Mouse (Mus musculus) urinary bladder, adult 18-20 months (tissue): ENCODE data around the gene Sobp.
A peak's percentile ranks its signal among the peaks of the same experiment; 100 is the strongest.

ENCODE experiments used
- DNase-seq, 2 experiments: peaks; one replicate each; pipeline ENCODE4 v3.0.0; 2022; ENCODE audit warnings: low spot score in 2 of 2, mixed read lengths in 2 of 2

Sobp gene

DNA sequence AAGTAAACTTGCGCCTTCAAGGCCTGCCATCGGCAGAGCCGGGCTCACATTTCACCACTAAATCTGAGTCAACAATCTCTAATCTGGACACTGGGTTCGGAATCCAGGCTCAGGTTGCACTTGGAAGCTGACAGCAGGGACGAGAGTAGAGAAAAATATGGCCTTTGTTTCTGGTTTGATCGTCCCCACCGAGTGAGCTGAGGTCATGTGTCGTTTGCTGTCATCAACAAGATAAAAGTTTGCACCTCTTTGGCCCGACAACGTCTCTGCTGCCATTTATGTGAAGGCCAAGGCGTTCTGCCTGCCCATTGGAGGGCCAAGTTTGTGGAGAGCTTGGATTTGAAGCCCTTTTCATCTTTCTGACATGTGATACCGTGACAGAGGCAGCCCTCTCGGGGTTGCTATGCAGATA, 178.8 kb downstream of the Sobp start:
- no peak for DNase-seq

GRCm38 (mm10) chr10:42994331-42994782, 180.0 kb downstream of the Sobp start:
- DNase-seq = no peak

GRCm38 (mm10) chr10:42991018-42991417, 183.3 kb downstream of the Sobp start:
- no peak for DNase-seq

GRCm38 (mm10) chr10:42989910-42990309, 184.4 kb downstream of the Sobp start:
- DNase-seq = peak in 1 of 2 experiments; percentile 39

DNA sequence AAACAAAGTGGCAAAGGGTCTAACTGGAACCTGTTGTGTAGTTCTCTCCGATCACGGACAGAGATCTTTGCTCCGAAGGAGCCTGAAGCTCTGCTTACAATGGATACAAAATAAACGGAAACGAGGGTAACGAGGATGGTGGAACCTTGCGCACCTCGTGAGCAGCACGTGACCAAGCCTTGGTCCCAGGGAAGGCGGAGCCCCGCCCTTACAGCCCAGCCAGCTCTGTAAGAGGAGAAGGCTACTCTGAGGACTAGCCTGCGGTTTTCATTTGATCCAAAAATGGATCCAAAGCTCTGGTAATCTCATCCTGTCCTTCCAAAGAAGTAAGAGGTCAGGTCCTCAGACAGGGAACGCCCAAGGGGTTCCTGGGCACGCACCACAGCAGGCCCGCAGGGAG, 185.7 kb downstream of the Sobp start:
- DNase-seq = no peak

DNA sequence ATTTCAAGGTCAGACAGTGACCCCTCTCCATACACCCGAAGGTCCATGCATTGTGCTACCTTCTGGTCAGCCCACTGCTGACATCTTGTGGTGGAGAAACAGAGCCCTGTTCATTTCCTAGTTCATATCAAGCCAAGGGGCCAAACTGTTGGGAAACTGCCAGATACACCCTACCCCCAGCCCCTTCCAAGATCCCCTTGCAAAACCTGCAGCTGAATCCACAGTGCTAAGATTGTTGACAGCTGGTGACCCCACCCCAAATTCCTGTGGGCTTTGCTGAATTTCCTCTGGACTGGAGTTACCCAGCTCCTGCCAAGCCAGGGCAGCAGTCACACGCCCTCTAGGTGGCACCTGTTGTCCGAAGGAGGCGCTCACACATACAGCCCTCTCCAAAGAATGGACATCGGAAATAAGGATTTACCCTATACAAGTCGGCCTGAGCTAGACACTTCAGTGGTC, 186.7 kb downstream of the Sobp start:
- peak; percentile 28 to 66 for DNase-seq

DNA sequence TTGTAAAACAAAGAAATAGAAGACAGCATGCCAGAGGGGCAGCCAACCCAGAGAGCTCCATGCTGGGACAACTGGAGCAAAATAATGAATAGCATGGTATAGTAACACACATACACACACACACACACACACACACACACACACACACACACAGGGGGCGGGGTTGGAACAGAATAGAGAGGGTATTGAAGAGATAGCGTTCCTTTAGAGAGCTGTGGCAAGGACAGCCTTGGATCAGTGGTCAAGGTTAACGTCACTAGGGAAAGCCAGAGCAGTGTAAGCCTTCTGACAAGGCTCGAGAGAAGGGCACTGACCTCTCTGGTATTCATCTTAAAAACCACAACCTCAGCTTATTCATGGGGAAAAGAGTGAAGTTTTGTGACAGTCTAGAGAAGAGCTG, 189.4 kb downstream of the Sobp start:
- DNase-seq = no peak

GRCm38 (mm10) chr10:42980999-42981757, 193.2 kb downstream of the Sobp start:
- DNase-seq = no peak

GRCm38 (mm10) chr10:42978346-42978745, 196.0 kb downstream of the Sobp start:
- DNase-seq = no peak

DNA sequence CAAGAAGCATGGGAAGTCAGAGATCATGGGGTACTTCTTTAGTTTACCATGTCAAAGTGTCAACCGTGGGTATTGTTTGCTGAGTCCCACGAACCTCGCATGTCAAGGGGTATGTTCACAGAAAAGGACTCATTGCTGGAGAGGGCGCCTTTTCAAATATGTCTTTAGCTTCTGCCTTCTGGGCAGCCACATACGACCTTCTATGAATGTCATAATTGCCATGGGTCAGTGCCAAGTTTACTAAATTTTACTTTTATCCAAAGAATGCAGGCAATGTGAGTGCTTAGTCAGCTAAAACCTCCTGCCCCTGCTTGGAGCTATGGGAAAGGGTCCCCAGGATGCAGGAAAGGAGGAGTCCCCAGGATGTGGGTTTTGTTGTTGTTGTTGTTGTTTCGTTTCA, 197.8 kb downstream of the Sobp start:
- no peak for DNase-seq

DNA sequence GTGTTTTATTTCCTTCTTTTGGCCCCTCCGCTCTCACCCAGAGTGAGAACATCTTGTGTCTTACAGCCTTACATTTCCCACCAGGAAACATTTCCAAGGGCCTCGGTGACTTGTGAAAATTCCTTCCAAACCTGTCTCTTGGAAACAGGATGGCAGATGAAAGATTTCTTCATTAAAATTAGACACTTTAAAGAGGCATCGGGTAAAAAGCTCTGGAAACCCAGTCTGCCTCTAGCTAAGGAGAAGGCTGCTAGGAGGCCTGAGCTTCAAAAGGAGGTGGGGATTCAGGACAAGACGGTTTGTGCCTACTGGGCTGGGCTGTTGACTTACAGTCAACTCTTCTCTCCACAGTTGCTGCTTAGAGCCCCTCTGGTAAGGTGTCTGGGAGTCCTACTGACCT, 200.8 kb downstream of the Sobp start:
- no peak for DNase-seq

GRCm38 (mm10) chr10:42972504-42973172, 201.7 kb downstream of the Sobp start:
- no peak for DNase-seq

- DNase-seq = no peak
These were observed 206.0 kb downstream of the Sobp start for GRCm38 (mm10) chr10:42968332-42968731.

DNA sequence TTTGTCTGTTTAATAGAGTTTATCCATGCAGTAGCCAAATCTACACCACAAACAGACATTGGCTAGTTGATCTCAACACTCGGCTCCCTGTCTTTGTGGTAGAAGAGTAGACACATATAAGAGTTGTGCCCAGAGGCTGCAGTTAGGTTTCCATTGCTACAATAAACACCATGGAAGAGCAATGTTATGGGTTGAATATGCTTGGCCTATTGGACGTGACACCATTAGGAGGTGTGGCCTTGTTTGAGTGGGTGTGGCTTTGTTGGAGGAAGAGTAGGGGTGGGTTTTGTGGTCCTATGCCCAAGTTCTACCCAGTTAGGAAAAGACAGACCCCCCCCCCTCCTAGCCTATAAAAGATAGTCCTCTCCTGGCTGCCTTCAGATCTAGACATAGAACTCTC, 211.3 kb downstream of the Sobp start:
- no peak for DNase-seq

GRCm38 (mm10) chr10:42962655-42963054, 211.7 kb downstream of the Sobp start:
- DNase-seq = peak in 1 of 2 experiments; percentile 70

- no peak for DNase-seq
These were observed 212.1 kb downstream of the Sobp start for GRCm38 (mm10) chr10:42962181-42962601.

DNA sequence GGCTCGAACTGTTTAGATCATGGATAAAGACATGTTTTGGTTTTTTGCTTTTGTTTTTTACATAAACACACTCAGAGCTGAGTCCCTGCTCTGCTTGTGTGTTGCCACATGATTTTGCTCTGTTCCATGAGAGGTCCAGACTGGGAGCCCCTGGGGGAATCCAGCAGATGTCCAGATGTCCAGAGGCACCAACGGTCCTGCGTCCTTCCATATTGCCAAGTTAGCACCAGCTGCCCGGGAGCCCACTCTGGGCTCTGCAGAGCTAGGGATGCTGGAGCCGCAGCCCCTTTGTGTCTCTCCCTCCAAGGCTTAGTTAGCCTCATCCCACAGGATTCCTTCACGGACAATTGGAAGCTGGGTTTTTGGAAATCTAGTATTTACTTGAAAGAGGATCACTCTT, 212.6 kb downstream of the Sobp start:
- no peak for DNase-seq

DNA sequence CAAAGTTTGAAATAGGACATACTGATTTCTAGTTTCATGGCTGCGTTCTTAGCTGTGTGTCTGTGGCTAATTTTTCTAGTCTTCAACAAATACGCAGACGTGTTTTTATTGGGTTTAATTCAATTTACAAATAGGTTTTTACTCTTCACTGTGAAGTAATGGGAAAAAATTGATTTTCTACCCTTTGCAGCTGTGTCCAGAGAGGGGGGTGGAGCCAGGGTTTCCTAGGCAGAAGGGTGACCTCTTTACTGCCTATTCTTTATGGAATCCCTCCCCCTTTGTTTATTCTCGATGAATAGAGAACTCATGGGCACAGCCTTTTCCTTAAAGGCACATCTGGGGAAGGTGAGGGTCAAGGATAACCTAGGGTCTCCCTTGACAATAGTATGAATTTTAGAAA, 215.6 kb downstream of the Sobp start:
- DNase-seq = no peak

GRCm38 (mm10) chr10:42957881-42958651, 216.3 kb downstream of the Sobp start:
- DNase-seq = peak; percentile 27 to 54

DNA sequence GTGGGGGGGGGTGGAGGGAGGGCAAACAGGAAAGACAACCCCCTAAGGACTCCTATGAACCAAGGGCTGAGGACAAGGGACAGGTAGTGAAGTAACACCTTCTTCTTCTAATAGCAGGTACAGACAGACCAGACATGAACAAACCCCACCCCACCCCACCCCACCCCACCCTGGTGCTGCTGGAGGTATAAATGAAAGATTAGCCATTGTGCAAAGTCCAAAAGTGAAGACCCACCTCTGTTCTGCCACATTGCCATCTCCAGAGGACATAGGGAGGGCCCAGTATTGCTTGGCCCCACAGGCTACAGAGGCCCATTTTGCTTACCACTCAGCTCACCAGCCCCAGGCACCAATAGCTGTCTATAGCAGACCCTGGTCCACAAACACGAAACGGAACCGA, 219.1 kb downstream of the Sobp start:
- DNase-seq = no peak

GRCm38 (mm10) chr10:42953601-42954000, 220.7 kb downstream of the Sobp start:
- DNase-seq = no peak
